Mouse (Mus musculus) embryo, embryonic 10 days (tissue): Measurements from ENCODE around the gene Ncapd3.
A peak's percentile ranks its signal among the peaks of the same experiment; 100 is the strongest.

Source experiments
- DNase-seq: peaks from one replicate; pipeline ENCODE4 v3.0.0-alpha.2; 2015; ENCODE audit warnings: low spot score

Ncapd3 gene

DNA sequence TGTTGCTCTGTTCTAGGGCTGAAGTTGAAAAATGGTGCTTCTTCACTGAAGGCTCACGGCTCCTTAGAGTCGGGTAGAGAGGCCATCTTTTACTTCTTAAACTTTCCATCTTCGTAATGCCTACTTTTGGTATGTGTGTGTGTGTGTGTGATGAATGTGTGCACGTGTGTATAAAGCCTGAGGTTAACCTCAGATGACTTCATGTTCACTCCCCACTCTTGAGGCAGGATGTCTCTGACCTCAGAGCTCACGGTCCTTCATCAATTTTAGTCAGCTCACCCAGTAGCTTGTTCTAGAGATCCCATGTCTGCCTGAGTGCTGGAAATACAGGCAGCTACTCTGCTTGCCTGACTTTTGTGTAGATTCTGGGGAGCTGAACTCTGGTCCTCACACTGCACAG is 13.9 kb downstream of the Ncapd3 start:
- DNase-seq: no peak

DNA sequence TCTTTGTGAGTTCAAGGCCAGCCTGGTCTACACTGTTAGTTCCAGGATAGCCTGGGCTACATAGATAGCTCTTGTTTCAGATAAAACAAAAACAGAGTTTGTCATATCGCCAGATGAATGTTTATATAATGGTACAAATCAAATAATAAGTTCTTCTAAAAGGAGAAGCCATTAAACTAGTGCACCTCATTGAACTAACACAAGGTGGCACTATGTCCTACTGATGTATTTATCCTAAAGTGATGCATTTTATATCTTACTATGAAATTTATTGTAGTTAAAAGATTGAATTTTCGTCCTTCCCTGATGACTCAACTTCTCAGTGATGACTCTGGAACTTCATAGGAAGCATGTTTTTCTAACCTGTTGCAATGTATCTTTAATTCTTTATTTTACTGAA is 19.5 kb downstream of the Ncapd3 start:
- no peak for DNase-seq

- no peak for DNase-seq
Observed at GRCm38 (mm10) chr9:27058341-27058740, 28.4 kb downstream of the Ncapd3 start.

- no peak for DNase-seq
Observed at GRCm38 (mm10) chr9:27070895-27071294, 40.9 kb downstream of the Ncapd3 start.

- DNase-seq: no peak
Observed at GRCm38 (mm10) chr9:27074677-27075076, 44.7 kb downstream of the Ncapd3 start.

DNA sequence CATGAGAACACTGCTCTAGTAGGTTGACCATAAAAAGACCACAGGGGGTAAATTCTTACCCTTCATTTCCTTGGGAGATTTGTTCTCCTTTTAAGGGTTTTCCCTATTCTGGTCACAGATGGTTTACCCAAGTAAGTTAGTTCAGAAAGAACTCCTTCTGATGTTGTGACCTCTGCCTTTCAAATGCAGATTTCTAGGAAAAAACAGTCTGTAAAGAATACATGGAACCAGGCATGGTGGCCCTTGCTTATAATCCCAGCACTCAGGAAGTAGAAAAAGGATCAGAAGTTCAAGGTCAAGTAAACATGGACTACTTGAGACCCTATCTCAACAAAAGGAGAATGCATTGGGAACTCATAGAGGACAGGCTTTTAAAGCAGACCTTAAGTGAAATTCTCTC is 45.8 kb downstream of the Ncapd3 start:
- DNase-seq: no peak

DNA sequence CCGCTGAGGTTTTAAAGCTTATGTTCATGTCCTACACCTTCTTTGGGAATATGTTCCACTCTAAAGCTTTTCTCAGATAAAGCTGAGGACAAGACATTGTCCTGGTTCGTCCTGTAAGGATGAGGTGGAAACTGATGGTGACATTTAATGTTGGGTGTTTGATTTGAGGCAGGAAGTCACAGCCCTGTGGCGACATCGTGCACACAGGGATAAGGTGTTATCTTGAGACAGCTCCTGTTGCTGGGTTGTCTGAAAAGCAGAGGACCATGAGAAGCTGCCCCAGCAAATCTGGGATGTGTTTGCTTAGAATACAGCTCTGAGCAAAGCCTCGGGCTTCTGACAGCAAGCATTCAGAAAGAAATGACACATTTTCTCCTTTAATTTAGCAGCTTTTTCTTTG is 56.3 kb downstream of the Ncapd3 start:
- DNase-seq: no peak

- DNase-seq: no peak
Observed at GRCm38 (mm10) chr9:27087402-27087801, 57.4 kb downstream of the Ncapd3 start.

DNA sequence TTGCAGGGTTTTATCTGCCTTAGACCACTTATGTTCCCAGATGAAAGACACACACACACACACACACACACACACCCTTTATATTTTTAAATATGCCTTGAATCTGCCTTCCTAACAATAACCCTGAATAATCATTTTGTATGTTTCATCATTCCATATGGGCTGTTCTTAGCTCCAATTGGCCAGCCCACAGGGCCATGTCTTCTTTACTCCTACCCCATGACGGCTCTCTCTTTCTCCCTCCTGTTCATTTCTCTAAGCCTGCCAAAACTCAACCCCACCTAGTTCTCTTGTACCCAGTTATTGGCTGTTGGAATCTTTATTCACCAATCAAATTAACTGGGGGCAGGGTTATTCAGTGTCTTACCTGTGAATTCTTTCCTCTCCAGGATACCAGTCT is 60.2 kb downstream of the Ncapd3 start:
- no peak for DNase-seq

DNA sequence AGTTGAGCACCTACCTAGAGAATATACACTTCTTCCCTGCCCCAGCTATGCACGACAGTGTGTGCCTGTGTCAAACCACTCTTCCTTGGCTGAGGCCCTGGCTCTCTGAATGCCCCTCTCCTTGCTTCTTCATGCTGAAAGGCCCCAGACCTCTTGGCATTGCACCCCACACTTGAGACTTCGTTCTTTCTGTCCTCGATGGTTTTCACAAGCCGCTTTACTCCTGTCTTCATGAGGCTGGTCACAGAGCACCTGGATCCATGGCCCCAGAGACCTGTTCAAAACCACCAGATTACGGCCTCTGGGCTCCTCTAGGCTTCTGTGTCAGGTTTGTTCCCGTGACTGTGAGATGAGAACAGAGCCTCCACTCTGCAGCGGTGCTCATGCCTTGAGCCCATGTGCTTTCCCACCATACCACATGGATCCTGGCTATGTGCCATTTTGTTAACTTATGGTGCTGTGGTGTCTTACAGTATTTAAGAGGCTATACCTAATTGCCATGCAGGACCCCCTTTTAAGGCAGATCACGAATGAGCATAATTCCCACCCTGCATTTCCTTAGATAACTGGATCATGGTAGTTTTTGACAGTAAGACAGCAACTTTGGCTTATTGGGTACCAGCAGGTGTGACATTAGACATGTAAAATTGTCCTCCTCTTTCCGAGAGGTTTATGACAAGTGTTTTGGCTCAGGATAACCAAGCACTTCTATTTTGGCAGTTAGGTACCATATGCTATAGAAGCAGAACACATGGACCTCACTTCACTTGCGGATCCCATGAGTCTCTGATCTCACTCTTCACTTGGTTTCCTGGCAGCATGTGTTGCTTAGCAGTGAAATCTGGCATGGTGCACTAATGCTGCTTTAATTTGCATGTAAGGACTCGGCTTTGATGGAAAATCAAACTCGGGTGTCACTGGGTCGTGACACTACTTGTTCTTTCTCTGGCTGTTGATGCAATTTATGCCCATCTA is 61.1 kb downstream of the Ncapd3 start:
- no peak for DNase-seq

- DNase-seq: no peak
Observed at GRCm38 (mm10) chr9:27092916-27093315, 62.9 kb downstream of the Ncapd3 start.

DNA sequence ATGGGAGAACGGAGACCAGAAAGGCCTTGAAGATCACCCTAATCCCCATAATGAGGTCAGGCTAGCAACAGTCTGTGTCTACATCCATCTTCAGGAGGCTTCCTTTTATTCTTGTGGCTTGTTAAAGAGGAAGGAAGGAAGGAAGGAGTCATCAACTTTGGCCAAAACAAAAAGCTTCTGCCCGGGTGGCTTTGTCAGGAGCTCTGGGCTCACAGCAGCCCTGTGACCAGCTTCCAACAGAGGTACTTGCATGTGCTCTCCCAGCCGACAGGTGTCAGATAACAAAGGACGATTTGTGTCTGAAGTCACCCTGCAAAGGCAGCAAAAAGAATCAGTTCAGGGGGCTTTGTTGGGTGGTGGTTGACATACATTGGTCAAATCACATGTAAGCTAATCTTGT is 68.1 kb downstream of the Ncapd3 start:
- DNase-seq: no peak

- DNase-seq: no peak
Observed at GRCm38 (mm10) chr9:27098557-27098956, 68.6 kb downstream of the Ncapd3 start.

DNA sequence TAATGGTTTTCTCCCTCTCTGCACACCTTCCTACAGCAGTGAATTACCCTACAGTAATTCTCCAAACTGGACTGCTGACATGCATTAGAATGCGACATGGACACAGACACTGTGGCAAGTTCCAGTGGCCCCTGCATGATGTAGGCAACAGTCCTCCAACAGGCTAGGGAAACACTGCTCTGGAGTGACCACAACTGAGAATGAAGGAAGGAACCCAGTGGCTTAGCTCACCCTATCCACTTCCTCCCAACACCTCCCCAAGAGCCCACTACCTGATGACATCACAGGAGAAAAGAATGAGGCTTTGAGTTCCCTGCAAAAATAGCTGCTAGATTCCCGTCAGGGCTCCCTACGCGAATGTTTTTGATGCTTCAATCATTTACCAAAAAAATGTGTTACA is 69.5 kb downstream of the Ncapd3 start:
- no peak for DNase-seq

GRCm38 (mm10) chr9:27101466-27101865 is 71.5 kb downstream of the Ncapd3 start:
- no peak for DNase-seq

- DNase-seq: peak; percentile 61
Observed at GRCm38 (mm10) chr9:27106081-27106480, 76.1 kb downstream of the Ncapd3 start.

- DNase-seq: no peak
Observed at GRCm38 (mm10) chr9:27108451-27108850, 78.5 kb downstream of the Ncapd3 start.

- DNase-seq: peak; percentile 23
Observed at GRCm38 (mm10) chr9:27109533-27110514, 79.8 kb downstream of the Ncapd3 start.

GRCm38 (mm10) chr9:27110681-27111080 is 80.7 kb downstream of the Ncapd3 start:
- DNase-seq: no peak

- DNase-seq: no peak
Observed at GRCm38 (mm10) chr9:27111756-27112155, 81.8 kb downstream of the Ncapd3 start.

GRCm38 (mm10) chr9:27121254-27121653 is 91.3 kb downstream of the Ncapd3 start:
- DNase-seq: no peak

DNA sequence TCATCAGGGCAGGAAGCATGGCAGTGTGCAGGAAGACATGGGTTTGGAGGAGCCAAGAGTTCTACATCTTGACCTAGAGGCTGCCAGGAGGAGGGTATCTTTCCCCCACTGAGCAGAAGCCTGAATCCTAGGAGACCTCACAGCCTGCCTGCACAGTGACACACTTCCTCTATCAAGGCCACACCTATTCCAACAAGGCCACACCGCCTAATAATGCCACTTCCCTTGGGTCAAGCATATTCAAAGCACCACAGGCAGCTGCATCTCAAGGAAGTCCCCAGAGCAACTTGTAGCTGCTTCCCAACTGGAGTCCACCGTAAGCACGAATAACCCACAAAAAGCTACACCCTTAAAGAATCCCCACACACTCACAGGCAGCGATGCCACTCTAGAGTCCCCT is 92.1 kb downstream of the Ncapd3 start:
- DNase-seq: no peak

DNA sequence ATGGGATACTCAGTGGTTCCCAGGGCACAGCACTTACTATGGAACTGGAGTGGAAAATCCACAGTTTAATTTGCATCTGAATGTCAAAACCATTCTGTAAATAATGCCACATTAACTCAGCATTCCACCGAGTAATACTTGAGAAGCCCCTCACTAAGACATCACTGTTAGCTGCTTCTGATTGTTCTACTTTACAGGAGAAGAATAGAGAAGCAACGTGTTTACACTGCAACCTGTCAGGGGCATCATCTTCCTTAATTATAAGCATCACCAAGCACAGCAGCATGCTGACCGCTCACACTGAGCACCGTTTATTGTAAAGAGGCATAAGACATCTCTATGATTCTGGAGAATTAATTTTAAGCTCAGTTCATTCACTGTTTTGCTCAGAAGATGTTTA is 93.0 kb downstream of the Ncapd3 start:
- no peak for DNase-seq
